Mouse (Mus musculus): ENCODE results near the gene Uhrf1. TPM values are rescaled to one million over a fixed set of nuclear protein-coding genes. Genes with fewer than 3 reads are reported as not detected.

Gene Uhrf1
- total and polyA plus RNA-seq, 2 experiments from 2014 or later = 18.8 to 31.4 TPM

GRCm38 (mm10) chr17:56283316-56283715 is 19.8 kb upstream of the Uhrf1 start:
- WGBS = 84% methylated on average over 8 of the region's 8 CpGs
- H3K4me1 ChIP-seq (ENCODE audit: insufficient read depth, low read length) = no peaks in the 10 kb centered on the region

DNA sequence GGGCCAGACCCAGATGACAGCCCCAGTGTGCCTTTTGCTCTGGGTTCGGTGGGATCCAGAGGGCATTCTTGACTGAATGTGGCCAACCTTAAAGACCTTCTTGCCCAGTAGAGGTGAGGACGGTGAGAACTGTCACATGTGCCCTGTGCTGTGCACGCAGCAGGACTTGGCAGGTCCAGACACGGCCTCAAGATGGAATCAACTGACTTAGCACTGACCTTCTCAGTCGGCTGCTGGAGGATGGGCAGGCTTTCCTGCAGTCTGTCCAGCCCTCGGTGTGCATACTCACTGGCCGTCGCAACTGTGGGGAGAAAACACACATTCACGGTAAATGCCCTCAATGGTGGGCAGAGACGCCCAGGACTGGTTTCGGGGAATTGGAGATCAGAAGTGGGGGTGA is 17.1 kb upstream of the Uhrf1 start:
- H3K4me1 ChIP-seq (ENCODE audit: insufficient read depth, low read length) = 0 out of 2 replicates have a peak, but pooled peaks cover 4% of the 10 kb centered on the region
- no peak overlapping the region for H3K9ac ChIP-seq (replicated peaks; ENCODE audit: low read length)
- H3K4me3 ChIP-seq (ENCODE audit: low read length) = no peak overlapping the region
- H3K9me3 ChIP-seq (ENCODE audit: low read length) = no peaks in the 10 kb centered on the region
- no peak for TF ChIP-seq CTCF (IDR thresholded peaks at IDR 0.05; ENCODE audit: low read depth)
- no peak overlapping the region for H3K27ac ChIP-seq
- H3K36me3 ChIP-seq (ENCODE audit: insufficient read depth, low read length) = no peaks in the 10 kb centered on the region
- H3K4me2 ChIP-seq (ENCODE audit: low read depth, low read length) = no peak overlapping the region
- ATAC-seq (no peak), DNase-seq (ENCODE audit: low spot score) (no peak)
- H3K27me3 ChIP-seq (ENCODE audit: insufficient read depth, low read length) = no peaks in the 10 kb centered on the region
- 91% methylated on average over 11 of the region's 11 CpGs for WGBS

More at GRCm38 (mm10) chr17:56283316-56283715, 19.8 kb upstream of the Uhrf1 start:
- DNase-seq (ENCODE audit: low spot score) (no peak), ATAC-seq (no peak)
- H3K4me2 ChIP-seq (ENCODE audit: low read depth, low read length) = no peak overlapping the region
- H3K9me3 ChIP-seq (ENCODE audit: low read length) = no peaks in the 10 kb centered on the region
- H3K27me3 ChIP-seq (ENCODE audit: insufficient read depth, low read length) = no peaks in the 10 kb centered on the region
- no peak overlapping the region for H3K9ac ChIP-seq (replicated peaks; ENCODE audit: low read length)
- no peak for TF ChIP-seq CTCF (IDR thresholded peaks at IDR 0.05; ENCODE audit: low read depth)
- no peak overlapping the region for H3K4me3 ChIP-seq (ENCODE audit: low read length)
- peak overlapping the region; percentile 58 for H3K27ac ChIP-seq
- no peaks in the 10 kb centered on the region for H3K36me3 ChIP-seq (ENCODE audit: insufficient read depth, low read length)

DNA sequence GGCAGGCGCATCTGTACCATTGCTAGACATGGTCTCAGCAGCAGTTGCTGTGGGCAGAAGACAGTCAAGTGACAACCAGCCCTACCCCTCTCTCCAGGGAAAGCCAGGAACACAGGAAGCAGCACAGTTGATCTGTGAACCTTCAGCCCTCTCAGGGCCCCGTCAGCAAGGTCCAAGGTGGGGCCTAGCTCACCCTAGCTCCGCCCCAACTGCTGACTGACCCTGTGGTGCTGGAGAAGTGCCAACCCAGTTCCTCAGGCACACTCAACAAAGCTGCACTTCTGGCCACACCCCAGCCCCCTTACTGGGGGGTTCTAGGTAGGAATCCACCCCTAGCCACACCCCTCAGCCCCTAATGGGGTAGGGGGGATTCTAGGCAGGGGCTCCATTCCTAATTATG is 15.3 kb upstream of the Uhrf1 start:
- DNase-seq (ENCODE audit: low spot score) (no peak), ATAC-seq (no peak)
- Histone ChIP-seq H3K9me3 (ENCODE audit: low read length) (no peaks in the 10 kb centered on the region), H3K27me3 (ENCODE audit: insufficient read depth, low read length) (no peaks in the 10 kb centered on the region), H3K27ac (peak overlapping the region; percentile 36; the same call in 1 of the 2 replicates), H3K4me3 (ENCODE audit: low read length) (no peak overlapping the region), H3K4me2 (ENCODE audit: low read depth, low read length) (no peak overlapping the region), H3K36me3 (ENCODE audit: insufficient read depth, low read length) (no peaks in the 10 kb centered on the region), H3K9ac (replicated peaks; ENCODE audit: low read length) (no peak overlapping the region), H3K4me1 (ENCODE audit: insufficient read depth, low read length) (0 out of 2 replicates have a peak, but pooled peaks cover 4% of the 10 kb centered on the region)
- no peak for TF ChIP-seq CTCF (IDR thresholded peaks at IDR 0.05; ENCODE audit: low read depth)
- 71% methylated on average over 3 of the region's 3 CpGs for WGBS

- DNase-seq (ENCODE audit: low spot score) (no peak), ATAC-seq (no peak)
- Histone ChIP-seq H3K36me3 (ENCODE audit: insufficient read depth, low read length) (no peaks in the 10 kb centered on the region), H3K4me3 (ENCODE audit: low read length) (no peak overlapping the region), H3K27me3 (ENCODE audit: insufficient read depth, low read length) (no peaks in the 10 kb centered on the region), H3K4me1 (ENCODE audit: insufficient read depth, low read length) (0 out of 2 replicates have a peak, but pooled peaks cover 4% of the 10 kb centered on the region), H3K9ac (replicated peaks; ENCODE audit: low read length) (no peak overlapping the region), H3K27ac (peak overlapping the region; percentile 42; the same call in 1 of the 2 replicates), H3K4me2 (ENCODE audit: low read depth, low read length) (peak overlapping the region; percentile 43), H3K9me3 (ENCODE audit: low read length) (no peaks in the 10 kb centered on the region)
- no peak for TF ChIP-seq CTCF (IDR thresholded peaks at IDR 0.05; ENCODE audit: low read depth)
- 53% methylated on average over 3 of the region's 3 CpGs for WGBS
Observed at GRCm38 (mm10) chr17:56288866-56289265, 14.3 kb upstream of the Uhrf1 start.

GRCm38 (mm10) chr17:56289371-56290331 is 13.5 kb upstream of the Uhrf1 start:
- Histone ChIP-seq H3K4me3 (ENCODE audit: low read length) (peak overlapping the region; percentile 23), H3K9ac (replicated peaks; ENCODE audit: low read length) (peak overlapping the region; percentile 6; the same call in 1 of the 2 replicates), H3K36me3 (ENCODE audit: insufficient read depth, low read length) (no peaks in the 10 kb centered on the region), H3K9me3 (ENCODE audit: low read length) (no peaks in the 10 kb centered on the region), H3K4me2 (ENCODE audit: low read depth, low read length) (peak overlapping the region; percentile 43), H3K4me1 (ENCODE audit: insufficient read depth, low read length) (0 out of 2 replicates have a peak, but pooled peaks cover 4% of the 10 kb centered on the region), H3K27ac (peak overlapping the region; percentile 42; the same call in 1 of the 2 replicates), H3K27me3 (ENCODE audit: insufficient read depth, low read length) (no peaks in the 10 kb centered on the region)
- TF ChIP-seq CTCF (IDR thresholded peaks at IDR 0.05; ENCODE audit: low read depth) = no peak
- 12% methylated on average over 23 of the region's 23 CpGs for WGBS
- DNase-seq (ENCODE audit: low spot score) = peak; percentile 39
- ATAC-seq = no peak

DNA sequence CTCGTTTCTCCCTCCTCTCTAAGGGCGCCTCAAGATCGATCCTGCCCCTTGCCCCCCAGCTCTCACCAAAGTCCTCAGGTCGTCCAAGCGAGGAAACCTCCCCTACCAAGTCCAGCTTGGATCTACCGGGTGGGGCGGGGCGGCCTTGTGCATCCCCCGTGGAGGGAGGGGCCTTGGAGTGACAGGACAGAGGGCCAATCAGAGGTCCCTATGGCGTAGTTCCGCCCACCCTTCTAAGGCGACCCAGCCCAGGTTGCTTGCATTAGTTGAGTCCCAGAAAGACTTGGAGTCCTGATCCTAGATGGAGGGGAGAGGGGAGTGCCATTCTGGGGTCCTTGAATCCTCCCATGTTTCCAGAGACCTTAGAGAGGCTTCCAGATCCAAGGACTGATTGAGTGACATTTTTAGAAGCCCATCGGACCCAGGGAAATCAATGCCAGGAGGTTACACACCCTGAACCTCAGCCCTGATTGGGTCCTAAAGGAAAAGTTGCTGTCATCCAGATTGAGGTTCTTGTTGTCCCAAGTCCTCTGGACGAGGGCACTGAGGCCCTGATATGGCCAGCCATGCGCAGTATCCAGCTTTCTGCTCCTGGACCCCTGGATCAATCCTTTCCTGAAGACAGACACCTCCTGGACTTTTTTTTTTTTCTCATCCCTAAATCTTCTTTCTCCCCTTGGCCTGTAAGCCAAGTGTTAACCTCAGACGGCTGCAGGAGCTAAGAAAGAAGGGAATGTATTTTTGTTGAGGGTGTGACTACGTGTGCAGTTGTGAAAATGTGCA is 12.5 kb upstream of the Uhrf1 start:
- H3K9ac ChIP-seq (replicated peaks; ENCODE audit: low read length) = peak overlapping the region; percentile 6; the same call in 1 of the 2 replicates
- no peaks in the 10 kb centered on the region for H3K27me3 ChIP-seq (ENCODE audit: insufficient read depth, low read length)
- no peaks in the 10 kb centered on the region for H3K9me3 ChIP-seq (ENCODE audit: low read length)
- peak overlapping the region; percentile 23 for H3K4me3 ChIP-seq (ENCODE audit: low read length)
- peak overlapping the region; percentile 42; the same call in 1 of the 2 replicates for H3K27ac ChIP-seq
- peak; percentile 71 for DNase-seq (ENCODE audit: low spot score)
- ATAC-seq = peak; percentile 43
- H3K4me1 ChIP-seq (ENCODE audit: insufficient read depth, low read length) = 0 out of 2 replicates have a peak, but pooled peaks cover 4% of the 10 kb centered on the region
- peak overlapping the region; percentile 43 for H3K4me2 ChIP-seq (ENCODE audit: low read depth, low read length)
- no peaks in the 10 kb centered on the region for H3K36me3 ChIP-seq (ENCODE audit: insufficient read depth, low read length)
- TF ChIP-seq CTCF (IDR thresholded peaks at IDR 0.05; ENCODE audit: low read depth) = no peak
- WGBS = 10% methylated on average over 17 of the region's 17 CpGs

All from hindbrain, postnatal 0 days (tissue).